Mouse (Mus musculus) CH12.LX (cell line): ENCODE data around the gene Scin. TPM values are rescaled to one million over a fixed set of nuclear protein-coding genes. Genes with fewer than 3 reads are reported as not detected.

Experiments used
- DNase-seq: peaks from one replicate; pipeline ENCODE4 v3.0.0-alpha.2; 2013; ENCODE audit errors: extremely low read depth
- H3K27ac ChIP-seq: 2 replicates; pipeline ENCODE4 v1.5.1; 2012; ENCODE audit warnings: low read depth, mild to moderate bottlenecking, control low read depth, moderate library complexity; ENCODE audit not compliant: insufficient read depth
- H3K27me3 ChIP-seq: replicated peaks from 2 replicates; pipeline ENCODE3; 2012; ENCODE audit warnings: inconsistent platforms
- H3K36me3 ChIP-seq, 2 experiments: replicated peaks in 1 of 2; 2 replicates each; pipeline versions ENCODE3 to v1.6.1; 2012; ENCODE audit warnings: inconsistent platforms in 1 of 2, low read length in 1 of 2, mild to moderate bottlenecking in 1 of 2, mixed read lengths in 1 of 2, moderate library complexity in 1 of 2; ENCODE audit not compliant: control insufficient read depth in 1 of 2, insufficient read depth in 1 of 2
- H3K4me1 ChIP-seq, 2 experiments: 2 replicates each; pipeline ENCODE4 v1.6.1; 2012; ENCODE audit warnings: inconsistent platforms in 1 of 2, moderate library complexity in 1 of 2; ENCODE audit not compliant: insufficient read depth in 2 of 2, control insufficient read depth in 1 of 2
- H3K4me2 ChIP-seq: 2 replicates; pipeline ENCODE4 v1.6.1; 2012; ENCODE audit warnings: low read depth, mild to moderate bottlenecking, control low read depth; ENCODE audit not compliant: poor library complexity, insufficient read depth, severe bottlenecking
- H3K4me3 ChIP-seq, 3 experiments: fragments of 150-350 bp in 1 of 3; sonication (generic) in 1 of 3; replicated peaks in 1 of 3; 2 replicates each; pipeline versions ENCODE3 to v1.5.1; 2011 to 2012; ENCODE audit warnings: low read depth in 2 of 3, low read length in 2 of 3, mild to moderate bottlenecking in 2 of 3, moderate library complexity in 2 of 3, control low read depth in 1 of 3, improper control_type of control experiment in 1 of 3, inconsistent platforms in 1 of 3, mixed read lengths in 1 of 3; ENCODE audit not compliant: poor library complexity in 1 of 3
- H3K79me2 ChIP-seq: replicated peaks from 2 replicates; pipeline ENCODE4 v1.6.1; 2012; ENCODE audit warnings: mild to moderate bottlenecking, moderate library complexity; ENCODE audit not compliant: control insufficient read depth, poor library complexity, insufficient read depth, severe bottlenecking; ENCODE audit errors: extremely low read depth
- H3K9ac ChIP-seq: 2 replicates; pipeline ENCODE4 v1.6.1; 2012; ENCODE audit warnings: low read depth, mild to moderate bottlenecking, control low read depth, moderate library complexity; ENCODE audit not compliant: insufficient read depth
- H3K9me3 ChIP-seq: replicated peaks from 2 replicates; pipeline ENCODE3; 2012; ENCODE audit warnings: low read length, inconsistent platforms, mixed read lengths
- BHLHE40 ChIP-seq: IDR thresholded peaks from 2 replicates; pipeline ENCODE4 v1.6.1; 2011; ENCODE audit warnings: mild to moderate bottlenecking, low read depth, low read length, improper control_type of control experiment
- CHD1 ChIP-seq: IDR thresholded peaks from 2 replicates; pipeline ENCODE4 v1.6.1; 2012; ENCODE audit warnings: low read depth, low read length, improper control_type of control experiment, inconsistent platforms
- CTCF ChIP-seq, 2 experiments: IDR thresholded peaks in 1 of 2; conservative IDR thresholded peaks in 1 of 2; 2 replicates each; pipeline ENCODE4 v1.5.1; 2011 to 2012; ENCODE audit warnings: low read depth in 2 of 2, low read length in 2 of 2, improper control_type of control experiment in 1 of 2, inconsistent platforms in 1 of 2, mild to moderate bottlenecking in 1 of 2, moderate library complexity in 1 of 2
- E2F4 ChIP-seq: IDR thresholded peaks from 2 replicates; pipeline ENCODE4 v1.6.1; 2011; ENCODE audit warnings: low read depth, low read length, improper control_type of control experiment; ENCODE audit not compliant: insufficient replicate concordance
- ELF1 ChIP-seq: IDR thresholded peaks from 2 replicates; pipeline ENCODE4 v1.6.1; 2014; ENCODE audit warnings: low read depth, mild to moderate bottlenecking, inconsistent platforms, low read length, improper control_type of control experiment
- EP300 ChIP-seq: IDR thresholded peaks from 2 replicates; pipeline ENCODE4 v1.6.1; 2011; ENCODE audit warnings: low read length, improper control_type of control experiment
- GABPA ChIP-seq: IDR thresholded peaks from 2 replicates; pipeline ENCODE4 v1.6.1; 2012; ENCODE audit warnings: low read depth, low read length, improper control_type of control experiment, inconsistent platforms; ENCODE audit not compliant: insufficient replicate concordance
- MAFK ChIP-seq: IDR thresholded peaks from 2 replicates; pipeline ENCODE4 v1.6.1; 2011; ENCODE audit warnings: low read length, improper control_type of control experiment; ENCODE audit not compliant: insufficient replicate concordance
- MAX ChIP-seq: IDR thresholded peaks from 2 replicates; pipeline ENCODE4 v1.6.1; 2011; ENCODE audit warnings: low read length, improper control_type of control experiment
- MXI1 ChIP-seq: IDR thresholded peaks from 2 replicates; pipeline ENCODE4 v1.6.1; 2011; ENCODE audit warnings: mild to moderate bottlenecking, low read depth, low read length, improper control_type of control experiment
- MYC ChIP-seq: IDR thresholded peaks from 2 replicates; pipeline ENCODE4 v1.6.1; 2011; ENCODE audit warnings: low read depth, mild to moderate bottlenecking, improper control_type of control experiment, low read length
- NRF1 ChIP-seq: IDR thresholded peaks from 2 replicates; pipeline ENCODE4 v1.6.1; 2014; ENCODE audit warnings: low read depth, mild to moderate bottlenecking, inconsistent platforms, low read length, improper control_type of control experiment, moderate library complexity
- PAX5 ChIP-seq: IDR thresholded peaks from 2 replicates; pipeline ENCODE4 v1.6.1; 2012; ENCODE audit warnings: low read length, inconsistent platforms, mixed read lengths
- POLR2A ChIP-seq: IDR thresholded peaks from 2 replicates; pipeline ENCODE4 v1.6.1; 2011; ENCODE audit warnings: low read depth, mild to moderate bottlenecking, improper control_type of control experiment, low read length
- RAD21 ChIP-seq: IDR thresholded peaks from 2 replicates; pipeline ENCODE4 v1.6.1; 2011; ENCODE audit warnings: low read depth, mild to moderate bottlenecking, low read length, improper control_type of control experiment, moderate library complexity
- RCOR1 ChIP-seq: conservative IDR thresholded peaks from 2 replicates; pipeline ENCODE4 v1.6.1; 2012; ENCODE audit warnings: low read depth, mild to moderate bottlenecking, inconsistent platforms, low read length, improper control_type of control experiment
- SMC3 ChIP-seq: IDR thresholded peaks from 2 replicates; pipeline ENCODE4 v1.6.1; 2011; ENCODE audit warnings: low read depth, low read length, improper control_type of control experiment
- TBP ChIP-seq: conservative IDR thresholded peaks from 2 replicates; pipeline ENCODE4 v1.6.1; 2011; ENCODE audit warnings: low read depth, low read length, improper control_type of control experiment
- UBTF ChIP-seq: IDR thresholded peaks from 2 replicates; pipeline ENCODE4 v1.6.1; 2012; ENCODE audit warnings: low read depth, mild to moderate bottlenecking, inconsistent platforms, low read length, improper control_type of control experiment, moderate library complexity
- USF1 ChIP-seq: IDR thresholded peaks from 2 replicates; pipeline ENCODE4 v1.6.1; 2014; ENCODE audit warnings: low read depth, mild to moderate bottlenecking, inconsistent platforms, low read length, improper control_type of control experiment
- USF2 ChIP-seq: conservative IDR thresholded peaks from 2 replicates; pipeline ENCODE4 v1.6.1; 2011; ENCODE audit warnings: low read depth, low read length, improper control_type of control experiment
- ZC3H11A ChIP-seq: IDR thresholded peaks from 2 replicates; pipeline ENCODE4 v1.6.1; 2012; ENCODE audit warnings: low read depth, mild to moderate bottlenecking, inconsistent platforms, low read length, improper control_type of control experiment
- ZKSCAN1 ChIP-seq: IDR thresholded peaks from 2 replicates; pipeline ENCODE4 v1.6.1; 2012; ENCODE audit warnings: low read depth, inconsistent platforms, low read length, improper control_type of control experiment, borderline replicate concordance
- ZMIZ1 ChIP-seq: IDR thresholded peaks from 2 replicates; pipeline ENCODE4 v1.6.1; 2012; ENCODE audit warnings: low read depth, mild to moderate bottlenecking, inconsistent platforms, low read length, improper control_type of control experiment
- dilution Hi-C: fragments of 300-500 bp; cut with MboI; formaldehyde crosslinking; loops from 2 replicates; pipeline ENCODE4 v1.14.3; 2020; ENCODE audit warnings: low sequenced_read_pairs; ENCODE audit not compliant: extremely low pct_unique_long_range_greater_than_20kb, extremely low pct_ligation_motif_present
- in situ Hi-C: fragments of 300-500 bp; cut with MboI; formaldehyde crosslinking; loops from 3 replicates; pipeline ENCODE4 v1.14.3; 2019; ENCODE audit warnings: low sequenced_read_pairs, low pct_ligation_motif_present, low pct_unique_long_range_greater_than_20kb, mixed read lengths
- polyA plus RNA-seq: library from polyadenylated mRNA; unstranded; fragments of >175 nt; gene quantifications from 2 replicates; pipeline ENCODE4 v1.2.1, GENCODE M21; 2012; ENCODE audit warnings: low read depth; ENCODE audit not compliant: insufficient read length
- total RNA-seq, 2 experiments: library from RNA; depleted of rRNA; stranded (reverse); fragments of 300-350 nt in 1 of 2; fragments of >200 nt in 1 of 2; gene quantifications; 2 replicates each; pipeline ENCODE4 v1.2.3; 2012 to 2014

Gene Scin
- total and polyA plus RNA-seq, 3 experiments: not detected

GRCm38 (mm10) chr12:40073660-40074059 is 60.4 kb downstream of the Scin start:
- Histone ChIP-seq H3K9me3 (no peaks in the 10 kb centered on the region), H3K4me1 (peaks cover 0 to 4% of the 10 kb centered on the region in 2 experiments; a peak in 2 of 4 replicates), H3K27ac (no peak overlapping the region), H3K9ac (no peak overlapping the region), H3K4me2 (peak overlapping the region; percentile 36; the same call in 1 of the 2 replicates), H3K79me2 (no peaks in the 10 kb centered on the region), H3K36me3 (no peaks in the 10 kb centered on the region), H3K27me3 (no peaks in the 10 kb centered on the region), H3K4me3 (no peak overlapping the region)
- in situ Hi-C loops (no loop called here), dilution Hi-C loops (no loop called here)
- DNase-seq: no peak
- TF ChIP-seq CTCF (conservative IDR thresholded peaks at IDR 0.05 in 1 of 2, IDR thresholded peaks at IDR 0.05 in 1 of 2; ENCODE audit: low read depth in 2 of 2, low read length in 2 of 2) (peak in 1 of 2 experiments; percentile 56; a peak in 2 of 4 replicates), SMC3 (peak; percentile 47), RAD21 (peak; percentile 71), ZC3H11A (peak; percentile 24; the same call in 1 of the 2 replicates), E2F4 (no peak)

- Histone ChIP-seq H3K4me2 (no peak overlapping the region), H3K27ac (no peak overlapping the region), H3K36me3 (no peaks in the 10 kb centered on the region), H3K27me3 (no peaks in the 10 kb centered on the region), H3K4me3 (no peak overlapping the region), H3K4me1 (peaks cover 0 to 17% of the 10 kb centered on the region in 2 experiments; a peak in 1 of 4 replicates)
- dilution Hi-C loops: no loop called here
- DNase-seq: no peak
- in situ Hi-C loops: no loop called here
- TF ChIP-seq POLR2A: no peak
- TF ChIP-seq ELF1: 0 out of 2 replicates have a peak, but pooled peaks have one; percentile 2
- TF ChIP-seq MAFK: no peak
- no peak for TF ChIP-seq SMC3
- TF ChIP-seq, all 38 proteins: peak for 1
- Histone ChIP-seq H3K9me3 (no peaks in the 10 kb centered on the region), H3K79me2 (no peaks in the 10 kb centered on the region), H3K9ac (no peak overlapping the region)
Measured at GRCm38 (mm10) chr12:40047024-40047423, 87.0 kb downstream of the Scin start.

- Histone ChIP-seq H3K4me3 (no peak overlapping the region), H3K27me3 (no peaks in the 10 kb centered on the region), H3K79me2 (no peaks in the 10 kb centered on the region), H3K27ac (no peak overlapping the region), H3K36me3 (no peaks in the 10 kb centered on the region), H3K4me2 (no peak overlapping the region)
- in situ Hi-C loops: loop anchor here (5.0 kb wide), 1 partner anchor 532 kb away; no protein-coding TSS in a partner anchor
- DNase-seq: no peak
- TF ChIP-seq MYC (no peak), GABPA (no peak), ZMIZ1 (no peak), MAX (no peak), CHD1 (no peak), TBP (no peak), SMC3 (no peak), EP300 (no peak), PAX5 (no peak), ELF1 (no peak), UBTF (no peak), POLR2A (no peak), ZKSCAN1 (no peak), USF1 (no peak), NRF1 (no peak), CTCF (conservative IDR thresholded peaks at IDR 0.05 in 1 of 2, IDR thresholded peaks at IDR 0.05 in 1 of 2; ENCODE audit: low read depth in 2 of 2, low read length in 2 of 2) (no peak), MXI1 (no peak), BHLHE40 (no peak), RCOR1 (no peak), USF2 (no peak)
- TF ChIP-seq, all 38 proteins: peak for 0
- Histone ChIP-seq H3K9me3 (no peaks in the 10 kb centered on the region), H3K4me1 (peaks cover 2 to 31% of the 10 kb centered on the region in 2 experiments; a peak in 2 of 4 replicates), H3K9ac (no peak overlapping the region)
- dilution Hi-C loops: no loop called here
Measured at GRCm38 (mm10) chr12:40043816-40044585, 90.0 kb downstream of the Scin start.
